9 mouse cellular contexts compared by ENCODE assay signal in genomic region chr11:78455308-78455707, GRCm38 (mm10). TPM values are rescaled to one million over a fixed set of nuclear protein-coding genes. Genes with fewer than 3 reads are reported as not detected.
DNase-seq lines count a peak whose midpoint lies in the region; ATAC-seq and TF ChIP-seq lines count a peak whose summit lies in the region.
"Had no signal": no experiment of that assay in that cellular context is flagged by ENCODE, and none has a peak within 500 bp of the region (broad histone marks: within the 10 kb centered on the region; RNA-seq: fewer than 3 reads in every experiment).

No protein-coding gene starts in this region.

- H3K4me3 ChIP-seq in forebrain, embryonic 11.5 days (ENCODE audit: low read depth, low read length): no peak overlapping the region
- H3K4me3 ChIP-seq in forebrain, embryonic 16.5 days (replicated peaks; ENCODE audit: low read length): no peak overlapping the region
- no peak overlapping the region for H3K4me3 ChIP-seq in midbrain, postnatal 0 days (ENCODE audit: low read depth, low read length)
- no peak overlapping the region for H3K4me3 ChIP-seq in midbrain, embryonic 13.5 days (replicated peaks)
- no peak overlapping the region for H3K4me3 ChIP-seq in heart, postnatal 0 days (ENCODE audit: low read depth, low read length)

- H3K9ac ChIP-seq in forebrain, embryonic 11.5 days (ENCODE audit: low read length): no peak overlapping the region
- H3K9ac ChIP-seq in forebrain, embryonic 16.5 days (replicated peaks; ENCODE audit: low read depth, low read length): no peak overlapping the region
- no peak overlapping the region for H3K9ac ChIP-seq in midbrain, postnatal 0 days (replicated peaks; ENCODE audit: low read length, poor library complexity, severe bottlenecking)
- no peak overlapping the region for H3K9ac ChIP-seq in midbrain, embryonic 13.5 days (replicated peaks)
- no peak overlapping the region for H3K9ac ChIP-seq in heart, postnatal 0 days (replicated peaks; ENCODE audit: low read depth, low read length)

- no peak for ATAC-seq in forebrain, embryonic 11.5 days (replicated peaks; ENCODE audit: low FRiP score)
- no peak for ATAC-seq in forebrain, embryonic 16.5 days
- no peak for ATAC-seq in midbrain, postnatal 0 days (ENCODE audit: low FRiP score)
- no peak for ATAC-seq in midbrain, embryonic 13.5 days
- no peak for ATAC-seq in heart, postnatal 0 days (ENCODE audit: insufficient read depth, low read depth)
- no peak for ATAC-seq in cerebellum, adult (ENCODE audit: insufficient number of reproducible peaks, low FRiP score, low TSS enrichment)

- H3K4me1 ChIP-seq in forebrain, embryonic 11.5 days (replicated peaks; ENCODE audit: control insufficient read depth, insufficient read depth, low read length): no peaks in the 10 kb centered on the region
- no peaks in the 10 kb centered on the region for H3K4me1 ChIP-seq in forebrain, embryonic 16.5 days (replicated peaks; ENCODE audit: control insufficient read depth, insufficient read depth, low read length)
- H3K4me1 ChIP-seq in midbrain, postnatal 0 days (ENCODE audit: insufficient read depth, low read length): no peaks in the 10 kb centered on the region
- H3K4me1 ChIP-seq in midbrain, embryonic 13.5 days (replicated peaks): no peaks in the 10 kb centered on the region
- no peaks in the 10 kb centered on the region for H3K4me1 ChIP-seq in heart, postnatal 0 days (ENCODE audit: control insufficient read depth, insufficient read depth)

- no peaks in the 10 kb centered on the region for H3K36me3 ChIP-seq in forebrain, embryonic 11.5 days (ENCODE audit: control insufficient read depth, insufficient read depth, low read length)
- no peaks in the 10 kb centered on the region for H3K36me3 ChIP-seq in forebrain, embryonic 16.5 days (ENCODE audit: control insufficient read depth, insufficient read depth)
- H3K36me3 ChIP-seq in midbrain, postnatal 0 days (ENCODE audit: insufficient read depth, low read length): no peaks in the 10 kb centered on the region
- H3K36me3 ChIP-seq in midbrain, embryonic 13.5 days: no peaks in the 10 kb centered on the region
- no peaks in the 10 kb centered on the region for H3K36me3 ChIP-seq in heart, postnatal 0 days (replicated peaks; ENCODE audit: control insufficient read depth, insufficient read depth, low read length)

- peak; percentile 60 for TF ChIP-seq CTCF in midbrain, postnatal 0 days (IDR thresholded peaks at IDR 0.05)
- TF ChIP-seq CTCF in heart, postnatal 0 days (IDR thresholded peaks at IDR 0.05; ENCODE audit: low read depth): peak; percentile 62

- 54% methylated on average over 5 of the region's 5 CpGs for WGBS in forebrain, embryonic 11.5 days
- 46% methylated on average over 5 of the region's 5 CpGs for WGBS in forebrain, embryonic 16.5 days
- WGBS in midbrain, postnatal 0 days: 48% methylated on average over 5 of the region's 5 CpGs
- WGBS in midbrain, embryonic 13.5 days: 47% methylated on average over 5 of the region's 5 CpGs
- 30% methylated on average over 5 of the region's 5 CpGs for WGBS in heart, postnatal 0 days

- no peaks in the 10 kb centered on the region for H3K27me3 ChIP-seq in forebrain, embryonic 11.5 days (ENCODE audit: control insufficient read depth, insufficient read depth, low read length)
- no peaks in the 10 kb centered on the region for H3K27me3 ChIP-seq in forebrain, embryonic 16.5 days (replicated peaks; ENCODE audit: control insufficient read depth, insufficient read depth, low read length)
- no peaks in the 10 kb centered on the region for H3K27me3 ChIP-seq in midbrain, postnatal 0 days (ENCODE audit: insufficient read depth, low read length)
- H3K27me3 ChIP-seq in midbrain, embryonic 13.5 days: no peaks in the 10 kb centered on the region
- peaks cover 4% of the 10 kb centered on the region; the same call in 1 of the 2 replicates for H3K27me3 ChIP-seq in heart, postnatal 0 days (ENCODE audit: control insufficient read depth, insufficient read depth, low read length)

- DNase-seq in forebrain, embryonic 11.5 days (ENCODE audit: low spot score): peak; percentile 60
- no peak for DNase-seq in midbrain, postnatal 0 days (ENCODE audit: low spot score)
- DNase-seq in adrenal gland, adult 18-20 months (ENCODE audit: low spot score in 2 of 2): peak; percentile 45 to 64
- DNase-seq in heart, postnatal 0 days (ENCODE audit: low spot score): no peak
- DNase-seq in lung, postnatal 25 days (ENCODE audit: low spot score): peak; percentile 54

- TF ChIP-seq EP300 in heart, postnatal 0 days (IDR thresholded peaks at IDR 0.05; ENCODE audit: low read depth): no peak

- H3K27ac ChIP-seq in forebrain, embryonic 11.5 days (ENCODE audit: low read depth, low read length): no peak overlapping the region
- no peak overlapping the region for H3K27ac ChIP-seq in forebrain, embryonic 16.5 days (ENCODE audit: low read length)
- H3K27ac ChIP-seq in midbrain, postnatal 0 days (ENCODE audit: low read depth, low read length): no peak overlapping the region
- no peak overlapping the region for H3K27ac ChIP-seq in midbrain, embryonic 13.5 days
- no peak overlapping the region for H3K27ac ChIP-seq in heart, postnatal 0 days (ENCODE audit: low read depth)

- H3K9me3 ChIP-seq in forebrain, embryonic 11.5 days (ENCODE audit: control insufficient read depth, low read length): no peaks in the 10 kb centered on the region
- H3K9me3 ChIP-seq in forebrain, embryonic 16.5 days (ENCODE audit: control insufficient read depth, low read length): no peaks in the 10 kb centered on the region
- H3K9me3 ChIP-seq in midbrain, postnatal 0 days (ENCODE audit: low read length): no peaks in the 10 kb centered on the region
- no peaks in the 10 kb centered on the region for H3K9me3 ChIP-seq in midbrain, embryonic 13.5 days
- H3K9me3 ChIP-seq in heart, postnatal 0 days (replicated peaks; ENCODE audit: control insufficient read depth, low read length): no peaks in the 10 kb centered on the region

- no peak overlapping the region for H3K4me2 ChIP-seq in forebrain, embryonic 11.5 days (ENCODE audit: low read depth, low read length, severe bottlenecking)
- H3K4me2 ChIP-seq in forebrain, embryonic 16.5 days (ENCODE audit: low read length): no peak overlapping the region
- H3K4me2 ChIP-seq in midbrain, postnatal 0 days (ENCODE audit: low read depth, low read length, poor library complexity, severe bottlenecking): no peak overlapping the region
- H3K4me2 ChIP-seq in midbrain, embryonic 13.5 days (replicated peaks): no peak overlapping the region
- no peak overlapping the region for H3K4me2 ChIP-seq in heart, postnatal 0 days (ENCODE audit: low read depth, low read length)

RNA-seq across cellular contexts. Expression of gene Slc46a1, which starts 10.2 kb away (rescaled TPM):
- polyA plus RNA-seq in forebrain, embryonic 11.5 days (2014; fragmentation: Nextera tagmentation; extraction: Ambion mirVana): 18.4 TPM in 2 replicates
- polyA plus RNA-seq in forebrain, embryonic 16.5 days (2015; fragmentation: Nextera tagmentation; extraction: Ambion mirVana): 18.3 and 19.8 TPM in 2 replicates
- total RNA-seq in midbrain, postnatal 0 days (2014; rRNA removed): 15.0 and 17.5 TPM in 2 replicates
- polyA plus RNA-seq in midbrain, postnatal 0 days (2015; fragmentation: Nextera tagmentation; extraction: Ambion mirVana): 19.1 and 19.6 TPM in 2 replicates
- polyA plus RNA-seq in midbrain, embryonic 13.5 days (2015; fragmentation: Nextera tagmentation; extraction: Ambion mirVana): 20.4 and 20.8 TPM in 2 replicates
- 10 to 100 TPM; 27.4 to 32.0 TPM for total RNA-seq in adrenal gland, adult 18-20 months (2021)
- total RNA-seq in heart, postnatal 0 days (2014; rRNA removed; ENCODE audit: low replicate concordance): 3.7 and 8.4 TPM in 2 replicates
- polyA plus RNA-seq in heart, postnatal 0 days (2015; fragmentation: Nextera tagmentation; extraction: Ambion mirVana): 4.5 TPM in 2 replicates

RNA-seq across cellular contexts. Expression of gene Slc13a2, which starts 33.3 kb away (rescaled TPM):
- polyA plus RNA-seq in forebrain, embryonic 11.5 days (2014; fragmentation: Nextera tagmentation; extraction: Ambion mirVana): not detected in 2 replicates
- not detected in 2 replicates for polyA plus RNA-seq in forebrain, embryonic 16.5 days (2015; fragmentation: Nextera tagmentation; extraction: Ambion mirVana)
- total RNA-seq in midbrain, postnatal 0 days (2014; rRNA removed): not detected in 2 replicates
- not detected in 2 replicates for polyA plus RNA-seq in midbrain, postnatal 0 days (2015; fragmentation: Nextera tagmentation; extraction: Ambion mirVana)
- not detected in 2 replicates for polyA plus RNA-seq in midbrain, embryonic 13.5 days (2015; fragmentation: Nextera tagmentation; extraction: Ambion mirVana)
- not detected for total RNA-seq in adrenal gland, adult 18-20 months (2021)
- total RNA-seq in heart, postnatal 0 days (2014; rRNA removed; ENCODE audit: low replicate concordance): 0.54 TPM in 1 of 2 replicates, not detected in the other
- 0.10 TPM in 1 of 2 replicates, not detected in the other for polyA plus RNA-seq in heart, postnatal 0 days (2015; fragmentation: Nextera tagmentation; extraction: Ambion mirVana)

RNA-seq across cellular contexts. Expression of gene Sarm1, which starts 42.2 kb away (rescaled TPM):
- 18.4 and 24.9 TPM in 2 replicates for polyA plus RNA-seq in forebrain, embryonic 11.5 days (2014; fragmentation: Nextera tagmentation; extraction: Ambion mirVana)
- polyA plus RNA-seq in forebrain, embryonic 16.5 days (2015; fragmentation: Nextera tagmentation; extraction: Ambion mirVana): 51.6 and 56.6 TPM in 2 replicates
- total RNA-seq in midbrain, postnatal 0 days (2014; rRNA removed): 63.2 and 66.3 TPM in 2 replicates
- polyA plus RNA-seq in midbrain, postnatal 0 days (2015; fragmentation: Nextera tagmentation; extraction: Ambion mirVana): 39.8 and 40.1 TPM in 2 replicates
- 41.4 and 47.8 TPM in 2 replicates for polyA plus RNA-seq in midbrain, embryonic 13.5 days (2015; fragmentation: Nextera tagmentation; extraction: Ambion mirVana)
- 1 to 10 TPM; 5.3 to 6.4 TPM for total RNA-seq in adrenal gland, adult 18-20 months (2021)
- total RNA-seq in heart, postnatal 0 days (2014; rRNA removed; ENCODE audit: low replicate concordance): not detected in 2 replicates
- not detected in 2 replicates for polyA plus RNA-seq in heart, postnatal 0 days (2015; fragmentation: Nextera tagmentation; extraction: Ambion mirVana)

RNA-seq across cellular contexts. Expression of gene Vtn, which starts 43.6 kb away (rescaled TPM):
- polyA plus RNA-seq in forebrain, embryonic 11.5 days (2014; fragmentation: Nextera tagmentation; extraction: Ambion mirVana): 36.3 and 38.6 TPM in 2 replicates
- 76.0 and 99.3 TPM in 2 replicates for polyA plus RNA-seq in forebrain, embryonic 16.5 days (2015; fragmentation: Nextera tagmentation; extraction: Ambion mirVana)
- 114 and 120 TPM in 2 replicates for total RNA-seq in midbrain, postnatal 0 days (2014; rRNA removed)
- 139 and 160 TPM in 2 replicates for polyA plus RNA-seq in midbrain, postnatal 0 days (2015; fragmentation: Nextera tagmentation; extraction: Ambion mirVana)
- 109 and 138 TPM in 2 replicates for polyA plus RNA-seq in midbrain, embryonic 13.5 days (2015; fragmentation: Nextera tagmentation; extraction: Ambion mirVana)
- total RNA-seq in adrenal gland, adult 18-20 months (2021): 1 to 10 TPM; 1.6 to 4.5 TPM
- 0.73 and 2.3 TPM in 2 replicates for total RNA-seq in heart, postnatal 0 days (2014; rRNA removed; ENCODE audit: low replicate concordance)
- 2.7 and 4.0 TPM in 2 replicates for polyA plus RNA-seq in heart, postnatal 0 days (2015; fragmentation: Nextera tagmentation; extraction: Ambion mirVana)

RNA-seq across cellular contexts. Expression of gene Sebox, which starts 47.9 kb away (rescaled TPM):
- not detected in 2 replicates for polyA plus RNA-seq in forebrain, embryonic 11.5 days (2014; fragmentation: Nextera tagmentation; extraction: Ambion mirVana)
- 0.16 and 0.19 TPM in 2 replicates for polyA plus RNA-seq in forebrain, embryonic 16.5 days (2015; fragmentation: Nextera tagmentation; extraction: Ambion mirVana)
- total RNA-seq in midbrain, postnatal 0 days (2014; rRNA removed): 0.71 TPM in 1 of 2 replicates, not detected in the other
- not detected in 2 replicates for polyA plus RNA-seq in midbrain, postnatal 0 days (2015; fragmentation: Nextera tagmentation; extraction: Ambion mirVana)
- not detected in 2 replicates for polyA plus RNA-seq in midbrain, embryonic 13.5 days (2015; fragmentation: Nextera tagmentation; extraction: Ambion mirVana)
- total RNA-seq in adrenal gland, adult 18-20 months (2021): not detected
- not detected in 2 replicates for total RNA-seq in heart, postnatal 0 days (2014; rRNA removed; ENCODE audit: low replicate concordance)
- polyA plus RNA-seq in heart, postnatal 0 days (2015; fragmentation: Nextera tagmentation; extraction: Ambion mirVana): not detected in 2 replicates
- polyA plus RNA-seq: large intestine, adult 2 months had no signal

Comparison
In these comparisons a context has a peak if more than half of its experiments do, and no peak if none do; other contexts are left out.
1. DNase-seq: peak in forebrain, embryonic 11.5 days (single experiment), adrenal gland, adult 18-20 months (2 of 2) and lung, postnatal 25 days (single experiment); none in midbrain, postnatal 0 days (single experiment) and heart, postnatal 0 days (single experiment).
2. RNA of gene Sarm1, which starts 42.2 kb away (polyA plus RNA-seq): 51.6 to 56.6 TPM in forebrain, embryonic 16.5 days, 41.4 to 47.8 TPM in midbrain, embryonic 13.5 days, 39.8 to 40.1 TPM in midbrain, postnatal 0 days and 18.4 to 24.9 TPM in forebrain, embryonic 11.5 days; not detected in heart, postnatal 0 days; every median in the first group is over 10 times any median in the second.